Mouse (Mus musculus): ENCODE results near the gene Satb1.

DNA sequence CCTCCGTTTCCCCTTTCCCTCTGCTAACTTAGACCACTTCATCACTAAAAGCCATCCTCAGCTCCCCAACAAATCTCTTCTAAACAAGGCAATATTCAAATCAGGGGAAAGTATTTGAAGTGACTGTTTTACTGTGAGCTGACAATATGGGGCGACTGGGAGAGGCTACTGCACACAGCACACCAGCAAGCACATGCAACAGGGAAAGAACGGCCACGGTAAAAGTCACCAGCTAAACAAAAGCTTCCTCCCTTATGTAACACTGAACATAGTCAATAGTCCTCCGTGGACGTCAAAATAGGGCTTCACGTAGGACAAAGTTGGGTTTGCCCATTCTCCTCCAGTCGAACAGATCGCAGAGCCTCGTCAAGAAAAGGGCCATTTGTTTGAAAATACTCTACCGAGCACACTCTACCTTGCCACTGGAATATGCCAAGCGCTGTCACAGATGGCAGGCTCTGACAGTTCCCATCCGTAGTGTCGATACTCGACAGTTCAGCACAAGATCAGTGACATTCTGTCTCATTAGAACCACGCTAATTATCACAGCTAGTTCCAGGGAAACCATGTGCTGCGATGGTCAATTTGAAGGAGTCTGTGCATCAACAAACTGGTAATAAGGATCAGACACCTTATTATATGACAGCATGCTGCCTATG is 72.0 kb downstream of the Satb1 start:
- TF ChIP-seq POLR2A (IDR thresholded peaks at IDR 0.05; ENCODE audit: borderline replicate concordance, extremely low read depth, insufficient read depth, insufficient read length, poor library complexity, severe bottlenecking) (no peak), CTCF (IDR thresholded peaks at IDR 0.05; ENCODE audit: borderline replicate concordance, extremely low read depth, insufficient read depth, insufficient read length) (no peak)

Data from brain, embryonic 14.5 days (tissue).